In the genomic region with DNA sequence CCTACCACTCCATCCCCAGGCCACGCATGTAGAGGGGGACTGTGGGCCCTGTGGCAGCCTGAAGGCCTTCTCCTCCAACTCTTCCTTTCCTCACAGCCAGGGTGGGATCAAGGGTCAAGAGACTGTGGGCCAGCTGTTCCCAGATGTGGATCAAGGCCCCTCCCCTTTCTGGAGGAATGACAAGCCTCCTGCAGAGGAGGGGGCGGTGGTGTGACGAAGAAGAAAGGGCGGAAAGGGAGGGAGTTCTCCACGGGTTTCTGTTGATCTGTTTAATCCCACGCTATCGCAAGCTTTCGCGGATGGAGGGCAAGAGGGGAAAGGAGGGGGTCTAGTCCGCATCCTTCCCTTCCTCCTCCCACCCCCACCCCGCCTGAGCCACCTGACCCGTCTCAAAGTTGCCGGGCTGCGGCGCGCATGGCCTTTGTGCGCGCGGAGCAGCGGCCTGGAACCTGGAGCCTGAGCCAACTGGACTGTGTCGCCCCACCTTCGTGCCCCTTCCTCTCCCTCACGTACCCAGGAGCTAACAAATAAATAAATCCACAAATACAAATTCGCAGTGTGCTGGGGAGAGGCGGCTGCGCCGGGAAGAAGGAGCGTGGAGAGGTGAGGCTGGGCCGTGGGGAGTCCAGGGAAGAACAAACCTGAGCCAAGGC, we compare ENCODE assay signal across 10 mouse cellular contexts. TPM values are rescaled to one million over a fixed set of nuclear protein-coding genes. Genes with fewer than 3 reads are reported as not detected.
DNase-seq lines count a peak whose midpoint lies in the region; ATAC-seq lines count a peak whose summit lies in the region.
"Had no signal": no experiment of that assay in that cellular context is flagged by ENCODE, and none has a peak within 500 bp of the region (broad histone marks: within the 10 kb centered on the region; RNA-seq: fewer than 3 reads in every experiment).

No protein-coding gene starts in this region.

- H3K9ac ChIP-seq in heart, embryonic 13.5 days: no peak overlapping the region
- H3K9ac ChIP-seq in forebrain, embryonic 12.5 days: peak overlapping the region; percentile 97
- H3K9ac ChIP-seq in midbrain, embryonic 14.5 days (replicated peaks; ENCODE audit: low read length): peak overlapping the region; percentile 100

- H3K4me3 ChIP-seq in heart, embryonic 13.5 days: 0 out of 2 replicates have a peak overlapping the region, but pooled peaks have one; percentile 7
- peak overlapping the region; percentile 90 for H3K4me3 ChIP-seq in forebrain, embryonic 12.5 days (replicated peaks)
- peak overlapping the region; percentile 93 for H3K4me3 ChIP-seq in midbrain, embryonic 14.5 days (replicated peaks; ENCODE audit: low read depth, low read length)

- H3K27ac ChIP-seq in heart, embryonic 13.5 days (replicated peaks): no peak overlapping the region
- H3K27ac ChIP-seq in forebrain, embryonic 12.5 days: peak overlapping the region; percentile 99
- peak overlapping the region; percentile 100 for H3K27ac ChIP-seq in midbrain, embryonic 14.5 days (replicated peaks; ENCODE audit: low read depth, low read length)

- H3K4me2 ChIP-seq in heart, embryonic 13.5 days: peak overlapping the region; percentile 24; the same call in 1 of the 2 replicates
- peak overlapping the region; percentile 68 for H3K4me2 ChIP-seq in forebrain, embryonic 12.5 days
- H3K4me2 ChIP-seq in midbrain, embryonic 14.5 days (ENCODE audit: low read length): peak overlapping the region; percentile 85

- no peak for DNase-seq in heart, adult 8-10 months (ENCODE audit: low spot score)
- peak; percentile 73 for DNase-seq in R1 (ENCODE audit: low read depth, low spot score)
- peak; percentile 81 for DNase-seq in midbrain, embryonic 14.5 days
- DNase-seq in urinary bladder, adult 18-20 months (ENCODE audit: low spot score in 2 of 2): no peak
- DNase-seq in left cerebral cortex, adult 11 months (ENCODE audit: low spot score): no peak
- DNase-seq in Muller cell, postnatal 12 days (ENCODE audit: inconsistent ontology term): no peak
- DNase-seq: heart, postnatal 10 days had no signal

- 2% methylated on average over 29 of the region's 29 CpGs for whole genome bisulfite sequencing in heart, embryonic 13.5 days
- WGBS in forebrain, embryonic 12.5 days: 3% methylated on average over 29 of the region's 29 CpGs
- 3% methylated on average over 29 of the region's 29 CpGs for WGBS in midbrain, embryonic 14.5 days

- no peaks in the 10 kb centered on the region for H3K36me3 ChIP-seq in heart, embryonic 13.5 days
- H3K36me3 ChIP-seq in forebrain, embryonic 12.5 days (replicated peaks): no peaks in the 10 kb centered on the region; the same call in 1 of the 2 replicates
- peaks cover 5% of the 10 kb centered on the region for H3K36me3 ChIP-seq in midbrain, embryonic 14.5 days (ENCODE audit: control insufficient read depth, insufficient read depth, low read length)

- H3K4me1 ChIP-seq in heart, embryonic 13.5 days: peaks cover 37% of the 10 kb centered on the region
- peaks cover 77% of the 10 kb centered on the region for H3K4me1 ChIP-seq in forebrain, embryonic 12.5 days
- peaks cover 54% of the 10 kb centered on the region for H3K4me1 ChIP-seq in midbrain, embryonic 14.5 days (ENCODE audit: control insufficient read depth, insufficient read depth, low read length)

- peaks cover 100% of the 10 kb centered on the region for H3K27me3 ChIP-seq in heart, embryonic 13.5 days (replicated peaks)
- peaks cover 32% of the 10 kb centered on the region; the same call in 1 of the 2 replicates for H3K27me3 ChIP-seq in forebrain, embryonic 12.5 days
- no peaks in the 10 kb centered on the region for H3K27me3 ChIP-seq in midbrain, embryonic 14.5 days (ENCODE audit: control insufficient read depth, insufficient read depth, low read length)

- no peaks in the 10 kb centered on the region for H3K9me3 ChIP-seq in heart, embryonic 13.5 days
- no peaks in the 10 kb centered on the region for H3K9me3 ChIP-seq in forebrain, embryonic 12.5 days
- H3K9me3 ChIP-seq in midbrain, embryonic 14.5 days (ENCODE audit: control insufficient read depth, low read length): no peaks in the 10 kb centered on the region

- ATAC-seq in heart, embryonic 13.5 days (ENCODE audit: extremely low read depth, insufficient number of reproducible peaks, low FRiP score, low TSS enrichment): no peak
- ATAC-seq in forebrain, embryonic 12.5 days (ENCODE audit: low FRiP score): no peak
- peak; percentile 6; the same call in 1 of the 2 replicates for ATAC-seq in midbrain, embryonic 14.5 days (ENCODE audit: low FRiP score, low TSS enrichment)

RNA-seq across cellular contexts. Expression of gene Ythdf1, which starts 30.2 kb away (rescaled TPM):
- polyA plus RNA-seq in heart, embryonic 13.5 days (2015; fragmentation: Nextera tagmentation; extraction: Ambion mirVana): 31.8 and 34.0 TPM in 2 replicates
- 10 to 100 TPM; 28.5 to 31.4 (median 30.5) TPM for total RNA-seq in heart, adult 8-10 months (2022)
- polyA plus RNA-seq in forebrain, embryonic 12.5 days (2016; fragmentation: Nextera tagmentation; extraction: Ambion mirVana): 62.6 and 64.5 TPM in 2 replicates
- 44.4 and 59.1 TPM in 2 replicates for polyA plus RNA-seq in midbrain, embryonic 14.5 days (2014; fragmentation: Nextera tagmentation; extraction: Ambion mirVana)

RNA-seq across cellular contexts. Expression of gene Birc7, which starts 38.3 kb away (rescaled TPM):
- polyA plus RNA-seq in heart, embryonic 13.5 days (2015; fragmentation: Nextera tagmentation; extraction: Ambion mirVana): 0.44 and 0.47 TPM in 2 replicates
- total RNA-seq in heart, adult 8-10 months (2022): not detected
- polyA plus RNA-seq in forebrain, embryonic 12.5 days (2016; fragmentation: Nextera tagmentation; extraction: Ambion mirVana): 0.11 and 0.41 TPM in 2 replicates
- 0.18 and 0.38 TPM in 2 replicates for polyA plus RNA-seq in midbrain, embryonic 14.5 days (2014; fragmentation: Nextera tagmentation; extraction: Ambion mirVana)
- total RNA-seq: heart, postnatal 10 days had no signal
- polyA plus RNA-seq: limb, embryonic 14.5 days had no signal

Comparison
In these comparisons a context has a peak if more than half of its experiments do, and no peak if none do; other contexts are left out.
1. H3K4me2 ChIP-seq: peak in every context shown above with its lines; median percentile 85 in midbrain, embryonic 14.5 days; 68 in forebrain, embryonic 12.5 days; 24 in heart, embryonic 13.5 days.
2. H3K4me3 ChIP-seq: peak in every context shown above with its lines; median percentile 93 in midbrain, embryonic 14.5 days; 90 in forebrain, embryonic 12.5 days; 7 in heart, embryonic 13.5 days.
3. DNase-seq: peak in R1 (single experiment) and midbrain, embryonic 14.5 days (single experiment); none in heart, adult 8-10 months (single experiment), urinary bladder, adult 18-20 months (0 of 2), left cerebral cortex, adult 11 months (single experiment) and Muller cell, postnatal 12 days (single experiment).